Mouse (Mus musculus): Measurements from ENCODE around the gene Ppp6r1.
"Not testable (repeated sequence)": the region's sequence is repeated elsewhere in the genome, so short reads cannot be mapped to it uniquely, and the experiment has no call there.

Ppp6r1 gene

DNA sequence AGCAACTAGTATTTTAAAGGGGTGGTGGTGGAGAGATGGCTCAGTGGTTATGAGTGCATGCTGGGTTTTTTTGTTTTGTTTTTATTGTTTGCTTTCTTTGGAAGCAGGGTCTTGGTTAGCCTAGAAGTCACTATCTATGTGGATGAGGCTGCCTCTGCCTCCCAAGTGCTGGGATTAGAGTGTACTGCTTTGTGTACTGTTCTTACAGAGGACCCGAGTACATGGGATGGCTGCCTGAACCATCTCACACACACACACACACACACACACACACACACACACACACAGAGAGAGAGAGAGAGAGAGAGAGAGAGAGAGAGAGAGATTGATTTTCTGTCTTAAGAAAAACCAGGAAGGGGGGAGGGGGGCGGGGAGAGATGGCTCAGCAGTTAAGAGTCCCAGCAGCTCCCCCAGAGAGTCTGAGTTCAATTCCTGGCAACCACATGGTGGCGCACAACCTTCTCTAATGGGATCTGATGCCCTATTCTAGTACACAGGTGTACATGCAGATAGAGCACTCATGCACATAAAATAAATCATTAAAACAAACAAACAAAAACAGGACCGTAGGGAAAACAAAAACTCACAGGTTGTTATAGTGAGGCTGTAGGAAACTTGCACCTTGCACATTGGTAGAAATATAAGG, 35.2 kb downstream of the Ppp6r1 start:
- DNase-seq (ENCODE audit: low read depth in 2 of 2, low spot score in 2 of 2) = peak; percentile 39 to 66

DNA sequence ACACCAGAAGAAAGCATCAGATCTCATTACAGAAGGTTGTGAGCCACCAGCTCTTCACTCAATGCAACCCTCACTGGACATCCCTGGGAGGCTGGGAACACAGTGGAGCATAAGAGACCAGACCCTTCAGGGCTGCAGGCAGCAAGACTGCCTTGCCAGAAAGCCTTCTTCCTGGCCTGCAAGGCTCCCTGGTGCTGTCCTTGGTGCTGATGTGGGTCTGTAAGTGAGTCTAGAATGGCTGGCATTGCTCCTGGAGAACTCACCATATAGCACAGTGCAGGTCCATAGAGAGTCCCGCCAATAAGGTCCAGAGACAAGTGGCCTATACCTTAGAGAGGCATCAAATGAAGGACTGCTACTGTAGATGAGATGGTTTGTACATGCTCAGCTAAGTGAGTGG, 38.8 kb downstream of the Ppp6r1 start:
- peak in 1 of 2 experiments; percentile 20 for DNase-seq (ENCODE audit: low read depth in 2 of 2, low spot score in 2 of 2)

- DNase-seq (ENCODE audit: low read depth in 2 of 2, low spot score in 2 of 2) = peak in 1 of 2 experiments; percentile 29
These were observed 44.9 kb downstream of the Ppp6r1 start for GRCm38 (mm10) chr7:4613740-4614403.

DNA sequence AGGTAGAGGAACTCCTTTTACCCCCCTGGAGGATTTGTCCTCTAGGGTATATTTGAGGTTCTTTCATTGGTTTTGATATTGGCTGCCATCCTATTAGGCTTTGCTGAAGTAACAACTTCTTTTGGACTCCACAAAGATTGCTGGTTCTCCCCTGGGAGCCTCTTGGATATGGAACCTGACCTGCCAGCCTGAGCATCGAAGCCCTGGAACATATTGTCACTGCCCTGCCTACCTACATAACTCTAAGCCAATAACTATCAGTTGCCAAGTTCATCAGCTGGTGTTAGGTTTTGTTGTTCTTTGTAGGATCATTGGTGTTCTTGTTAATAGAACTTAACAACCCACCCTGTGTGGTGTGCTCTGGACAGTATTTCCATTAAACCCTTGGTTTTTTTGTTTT, 45.9 kb downstream of the Ppp6r1 start:
- no peak for DNase-seq (ENCODE audit: low read depth in 2 of 2, low spot score in 2 of 2)

GRCm38 (mm10) chr7:4612386-4612785, 46.4 kb downstream of the Ppp6r1 start:
- DNase-seq (ENCODE audit: low read depth in 2 of 2, low spot score in 2 of 2) = no peak

- DNase-seq (ENCODE audit: low read depth in 2 of 2, low spot score in 2 of 2) = no peak
These were observed 46.9 kb downstream of the Ppp6r1 start for GRCm38 (mm10) chr7:4611921-4612341.

- DNase-seq (ENCODE audit: low read depth in 2 of 2, low spot score in 2 of 2) = no peak
These were observed 47.3 kb downstream of the Ppp6r1 start for GRCm38 (mm10) chr7:4611511-4611910.

DNA sequence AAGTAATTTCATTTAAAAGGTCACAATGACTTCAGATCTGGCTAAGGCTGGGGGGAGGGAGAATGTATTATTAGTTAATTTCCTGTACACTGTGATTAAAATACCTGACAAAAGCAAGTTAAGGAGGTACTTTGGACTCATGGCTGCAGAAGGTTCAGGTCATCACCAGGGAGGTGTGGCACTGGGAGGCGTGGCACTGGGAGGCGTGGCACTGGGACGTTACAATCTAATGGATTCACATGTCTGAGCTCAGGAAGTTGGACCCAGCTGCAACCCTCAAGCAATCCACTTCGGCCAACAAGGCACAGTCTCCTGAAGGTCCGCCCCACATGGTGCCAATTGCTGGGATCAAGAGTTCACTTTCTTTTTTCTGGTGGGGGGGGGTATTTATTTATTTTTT, 50.8 kb downstream of the Ppp6r1 start:
- no peak for DNase-seq (ENCODE audit: low read depth in 2 of 2, low spot score in 2 of 2)

DNA sequence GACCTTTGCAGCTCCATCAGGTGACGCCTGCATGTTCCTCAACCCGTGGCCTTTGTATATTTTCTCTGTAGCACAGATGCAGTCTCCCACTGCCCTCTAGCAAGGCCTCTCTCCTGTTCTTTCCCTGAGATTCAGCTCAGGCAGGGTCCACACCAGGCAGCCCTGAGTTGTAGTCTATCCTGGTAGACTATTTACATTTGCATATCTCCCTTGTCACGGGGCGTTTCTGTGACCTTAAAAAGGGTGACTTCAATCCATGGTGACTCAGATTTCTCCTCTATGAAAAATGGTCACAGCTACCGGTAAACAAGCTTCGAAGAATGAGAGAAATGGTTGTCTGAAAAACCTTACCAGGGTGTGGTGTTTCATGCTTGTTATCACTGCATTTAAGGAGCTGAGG, 54.9 kb downstream of the Ppp6r1 start, which contains the start of gene Ptprh:
Ptprh (minus strand) TSS at position 169 of the 400 bp plus-strand sequence.
- DNase-seq (ENCODE audit: low read depth in 2 of 2, low spot score in 2 of 2) = no peak

DNA sequence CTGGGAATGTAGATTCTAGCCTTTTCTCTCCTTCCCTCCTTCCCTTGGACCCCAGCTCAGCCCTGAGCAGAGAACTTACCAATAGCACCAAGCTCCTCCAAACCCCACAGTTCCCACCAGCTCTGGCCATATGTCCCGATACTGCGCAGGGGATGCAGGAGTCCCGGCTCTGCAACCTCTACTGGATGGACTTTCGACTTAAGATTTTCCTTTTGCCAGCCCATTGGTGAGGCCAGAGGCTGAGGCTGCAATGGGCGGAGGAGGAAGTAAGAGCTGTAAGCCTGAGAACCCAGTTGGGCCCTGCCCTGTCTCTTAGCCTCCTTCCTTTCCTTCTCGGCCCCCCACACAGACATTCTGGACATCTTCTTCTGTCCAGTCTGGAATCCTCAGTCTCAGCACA, 55.9 kb downstream of the Ppp6r1 start:
- no peak for DNase-seq (ENCODE audit: low read depth in 2 of 2, low spot score in 2 of 2)

DNA sequence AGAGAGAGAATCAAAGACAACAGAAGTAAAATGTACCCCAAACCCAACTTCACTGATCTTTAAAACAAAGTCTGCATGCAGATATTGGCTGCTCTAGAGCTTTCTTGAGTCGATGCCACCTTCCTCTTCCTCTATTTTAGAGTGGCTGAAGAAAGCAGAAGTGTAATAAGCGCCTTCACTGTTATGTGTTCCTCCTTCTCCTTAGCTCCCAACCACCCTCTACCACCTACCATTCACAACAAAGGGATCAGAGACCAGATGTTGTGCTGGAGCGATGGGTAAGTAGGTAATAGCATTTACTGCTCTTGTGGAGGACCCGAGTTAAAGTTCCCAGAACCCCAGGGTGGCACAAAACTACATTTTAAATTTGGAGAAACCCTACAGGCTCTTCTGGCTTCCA, 61.8 kb downstream of the Ppp6r1 start:
- not testable (repeated sequence) for DNase-seq (ENCODE audit: low read depth in 2 of 2, low spot score in 2 of 2)

All from CD8-positive naive resting alpha-beta T cell, adult 2 months (primary cell).